20 mouse cellular contexts compared by ENCODE assay signal in the genomic region with DNA sequence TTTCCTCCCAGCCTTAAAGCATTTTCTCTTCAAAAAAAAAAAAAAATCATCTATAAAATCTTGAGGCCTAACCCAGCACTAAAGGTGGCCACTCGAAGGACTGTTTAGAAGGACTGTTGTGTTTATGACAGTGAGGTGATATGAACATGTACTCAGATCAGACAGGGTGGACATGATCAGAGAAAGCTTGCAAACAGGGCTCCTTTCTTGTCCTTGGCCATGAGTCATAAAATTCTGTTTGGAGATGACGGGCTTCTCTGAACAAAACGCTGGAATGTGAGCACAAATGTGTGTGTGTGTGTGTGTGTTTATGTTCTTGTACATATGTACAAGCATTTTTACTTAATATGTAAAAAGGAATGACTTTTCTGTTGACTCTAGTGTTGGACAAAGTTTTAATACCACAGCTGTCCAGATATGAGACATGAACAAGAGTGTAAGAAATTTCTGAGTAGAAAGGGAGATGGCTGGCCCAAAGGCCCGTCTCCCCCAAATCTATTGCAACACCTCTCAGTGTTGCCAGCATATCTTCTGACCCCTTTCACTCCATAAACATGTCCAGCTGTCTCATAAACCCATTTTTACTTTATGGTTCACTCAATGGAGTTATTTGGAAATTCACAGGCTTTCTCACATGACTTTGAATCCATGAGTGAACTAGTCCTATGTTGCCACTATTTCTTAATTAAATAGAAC.
"Had no signal": no experiment of that assay in that cellular context is flagged by ENCODE, and none has a peak within 500 bp of the region (broad histone marks: within the 10 kb centered on the region; RNA-seq: fewer than 3 reads in every experiment).

No protein-coding gene starts in this region.

- DNase-seq: kidney, adult 2 months; kidney, postnatal 25 days; layer of hippocampus, adult 9-11 months; liver; lung, adult 18-20 months; right cerebral cortex, postnatal 14 days; right cerebral cortex, postnatal 4 days; thymus, adult 2 months; thymus, postnatal 14 days; thymus, postnatal 4 days had no signal

- H3K4me1 ChIP-seq: limb, embryonic 13.5 days; liver, embryonic 12.5 days; liver, embryonic 15.5 days; midbrain, embryonic 12.5 days had no signal

- H3K36me3 ChIP-seq: limb, embryonic 10.5 days; limb, embryonic 13.5 days; liver, embryonic 12.5 days; liver, embryonic 15.5 days; midbrain, embryonic 12.5 days had no signal

- H3K4me3 ChIP-seq: layer of hippocampus, adult 2 months; limb, embryonic 10.5 days; limb, embryonic 13.5 days; liver, embryonic 12.5 days; liver, embryonic 15.5 days; midbrain, embryonic 12.5 days had no signal

- H3K27ac ChIP-seq: kidney, postnatal 0 days; limb, embryonic 10.5 days; limb, embryonic 13.5 days; liver, embryonic 12.5 days; liver, embryonic 15.5 days; midbrain, embryonic 12.5 days; stomach, postnatal 0 days had no signal

- H3K9ac ChIP-seq: limb, embryonic 13.5 days; liver, embryonic 12.5 days; liver, embryonic 15.5 days; midbrain, embryonic 12.5 days had no signal

- H3K27me3 ChIP-seq: limb, embryonic 13.5 days; liver, embryonic 12.5 days; liver, embryonic 15.5 days; midbrain, embryonic 12.5 days had no signal

- H3K9me3 ChIP-seq: limb, embryonic 10.5 days; limb, embryonic 13.5 days; liver, embryonic 12.5 days; liver, embryonic 15.5 days; midbrain, embryonic 12.5 days had no signal

- ATAC-seq: intestine, postnatal 0 days; liver, embryonic 12.5 days; midbrain, embryonic 16.5 days had no signal

- H3K4me2 ChIP-seq: limb, embryonic 13.5 days; liver, embryonic 12.5 days; liver, embryonic 15.5 days; midbrain, embryonic 12.5 days had no signal
